Mouse (Mus musculus) telencephalon, adult 2 months (tissue): ENCODE data around the gene Ddc.
A peak's percentile ranks its signal among the peaks of the same experiment; 100 is the strongest.

ENCODE experiments used
- DNase-seq: peaks from one replicate; pipeline ENCODE4 v3.0.0-alpha.2; 2011; ENCODE audit warnings: low read depth, low spot score

Gene Ddc

DNA sequence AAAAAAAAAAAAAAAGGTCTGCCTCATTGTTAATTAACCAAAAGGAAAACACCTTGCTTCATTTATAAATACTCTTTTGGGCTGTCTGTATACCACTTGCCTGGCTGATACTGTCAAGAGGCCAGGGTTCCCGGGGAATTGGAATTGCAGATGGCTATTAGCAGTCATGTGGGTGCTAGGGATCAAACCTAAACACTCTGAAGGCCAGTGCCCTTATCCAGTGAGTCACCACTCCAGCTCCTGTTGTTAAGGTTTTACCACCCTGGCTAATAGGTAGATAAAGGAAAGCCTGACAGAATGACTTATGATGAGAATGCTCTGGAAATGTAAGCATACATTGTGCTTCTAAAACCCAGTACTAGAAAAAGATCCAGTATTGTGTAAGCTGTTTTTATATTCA, 103.3 kb downstream of the Ddc start:
- DNase-seq = no peak

DNA sequence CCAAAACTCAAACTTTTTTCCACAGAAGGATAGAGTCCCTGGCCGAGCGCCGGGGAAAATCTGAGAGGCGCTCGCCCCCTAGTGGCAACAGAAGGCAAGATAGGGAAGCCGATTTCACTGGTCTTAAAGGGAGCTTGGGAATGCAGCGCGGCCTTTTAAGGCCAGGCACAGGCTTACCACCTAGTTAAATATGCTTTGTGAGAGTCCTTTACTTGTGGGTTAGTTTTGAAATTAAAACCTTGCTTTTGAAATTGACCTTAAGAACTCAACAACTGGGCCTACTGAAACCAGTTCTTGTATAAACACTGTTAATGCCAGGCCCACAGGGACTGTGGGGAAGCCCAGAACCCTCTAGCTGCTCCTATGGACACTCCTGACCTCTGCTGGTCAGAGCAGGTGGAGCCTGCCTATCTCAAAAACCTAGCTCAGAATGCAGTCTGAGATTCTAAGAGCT, 109.4 kb downstream of the Ddc start:
- peak; percentile 33 for DNase-seq

DNA sequence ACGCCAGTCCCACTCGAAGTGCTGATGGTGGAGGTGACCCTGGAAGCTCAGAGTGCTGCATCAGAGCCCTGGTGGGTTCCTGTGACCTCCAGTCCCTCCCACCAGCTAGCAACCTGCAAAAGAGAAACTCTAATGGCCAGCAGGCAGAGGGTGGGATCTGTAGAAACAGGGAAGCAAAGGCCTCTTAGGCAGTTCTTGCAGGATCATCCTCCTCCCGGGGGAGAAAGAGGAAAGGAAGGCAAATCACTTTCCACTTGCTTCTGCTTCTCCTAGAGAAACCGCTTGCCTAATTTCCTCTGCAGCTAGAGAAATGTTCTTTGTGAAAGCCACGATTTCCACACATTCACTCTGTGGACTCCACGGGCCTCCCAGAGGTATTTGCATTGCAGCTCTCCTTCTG, 112.5 kb downstream of the Ddc start:
- DNase-seq = no peak

DNA sequence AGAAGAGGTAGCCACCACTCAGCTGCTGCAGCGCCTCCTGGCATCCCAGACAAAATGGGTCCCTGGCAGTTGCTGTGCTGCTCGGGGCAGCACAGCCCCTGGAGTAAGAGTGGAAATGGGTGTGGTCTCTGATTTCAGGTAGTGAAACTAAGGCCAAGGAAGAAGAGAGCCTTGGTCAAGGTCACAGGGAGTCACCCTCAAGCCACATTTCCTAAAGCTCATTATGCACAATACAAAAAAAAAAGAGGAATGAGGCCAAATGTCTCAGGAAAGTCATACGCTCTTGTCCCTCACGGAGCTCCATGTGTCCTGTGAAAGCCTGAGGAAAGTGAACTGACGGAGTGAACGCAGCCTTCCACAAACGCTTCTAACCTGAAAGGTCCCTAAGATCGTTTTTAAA, 116.2 kb downstream of the Ddc start:
- DNase-seq = no peak

DNA sequence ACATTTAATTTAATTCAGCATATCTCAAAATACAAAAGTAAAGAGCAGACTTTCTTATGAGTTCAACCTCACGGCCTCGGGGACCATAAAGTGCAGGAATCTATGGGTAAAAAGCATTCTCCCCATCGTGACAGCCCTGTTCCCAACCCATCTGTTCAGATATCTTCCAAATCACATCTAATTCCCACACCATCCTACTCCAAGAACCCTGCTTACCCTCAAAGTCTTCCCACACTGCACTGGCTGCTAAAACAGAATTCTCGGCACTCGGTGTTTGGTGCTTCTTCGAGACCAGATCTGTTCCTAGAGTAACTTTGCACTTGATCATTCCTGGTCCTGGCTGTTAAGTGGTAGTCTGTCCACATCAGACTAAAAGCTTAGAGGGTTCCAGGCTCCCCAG, 119.6 kb downstream of the Ddc start:
- DNase-seq = peak; percentile 16

DNA sequence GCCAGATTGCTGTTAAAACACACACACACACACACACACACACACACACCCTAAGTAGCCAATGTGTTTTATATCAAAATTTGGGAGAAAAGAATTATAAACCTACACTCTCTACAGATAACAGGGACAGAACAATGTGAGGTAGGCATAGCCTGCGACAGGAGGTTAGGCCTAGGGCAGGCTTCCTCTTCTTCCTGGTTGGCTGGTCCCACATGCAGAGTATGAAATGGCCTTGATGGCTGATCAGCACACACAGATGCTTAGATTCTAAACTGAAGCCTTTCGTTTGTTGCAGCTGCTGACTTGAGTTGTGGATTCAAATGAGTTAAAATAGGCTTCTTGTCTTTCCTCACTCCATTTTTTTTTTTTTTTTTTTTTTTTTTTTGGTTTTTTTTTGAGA, 120.1 kb downstream of the Ddc start:
- no peak for DNase-seq

DNA sequence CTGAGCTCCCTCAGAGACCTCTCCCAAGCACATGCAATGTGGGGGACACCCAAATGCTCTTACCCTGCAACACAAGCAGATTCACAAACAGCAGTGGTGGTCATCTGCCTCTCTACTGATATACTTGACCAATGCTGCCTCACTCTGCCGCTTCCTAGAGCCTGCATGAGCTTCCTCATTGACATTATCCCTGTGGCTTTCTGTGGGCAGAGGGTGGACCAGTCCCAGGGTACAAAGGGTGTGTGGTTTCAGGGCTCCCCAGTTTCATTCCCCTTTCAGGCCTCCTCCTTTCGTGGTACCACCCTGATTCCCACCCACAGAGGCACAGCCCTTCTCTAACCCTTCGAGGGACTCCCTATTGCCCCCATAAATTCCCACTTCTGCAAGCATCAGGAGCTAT, 120.7 kb downstream of the Ddc start:
- no peak for DNase-seq

DNA sequence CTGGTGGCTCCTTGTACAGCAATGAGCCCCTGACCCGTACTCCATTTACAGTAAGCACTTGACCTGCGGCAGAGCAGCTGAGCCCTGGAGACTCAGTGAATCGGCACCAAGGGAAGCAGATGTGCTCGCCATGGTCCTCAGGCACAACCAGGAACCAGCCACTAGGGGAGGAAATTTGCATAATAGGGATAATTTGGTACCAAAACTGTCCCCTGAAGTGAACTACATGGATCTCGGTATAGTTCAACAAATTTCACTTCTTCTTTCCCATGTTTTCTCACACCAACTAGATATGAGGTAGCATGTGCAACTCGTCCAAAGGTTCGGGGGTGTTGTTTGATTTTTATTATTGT, 121.1 kb downstream of the Ddc start:
- DNase-seq = no peak

DNA sequence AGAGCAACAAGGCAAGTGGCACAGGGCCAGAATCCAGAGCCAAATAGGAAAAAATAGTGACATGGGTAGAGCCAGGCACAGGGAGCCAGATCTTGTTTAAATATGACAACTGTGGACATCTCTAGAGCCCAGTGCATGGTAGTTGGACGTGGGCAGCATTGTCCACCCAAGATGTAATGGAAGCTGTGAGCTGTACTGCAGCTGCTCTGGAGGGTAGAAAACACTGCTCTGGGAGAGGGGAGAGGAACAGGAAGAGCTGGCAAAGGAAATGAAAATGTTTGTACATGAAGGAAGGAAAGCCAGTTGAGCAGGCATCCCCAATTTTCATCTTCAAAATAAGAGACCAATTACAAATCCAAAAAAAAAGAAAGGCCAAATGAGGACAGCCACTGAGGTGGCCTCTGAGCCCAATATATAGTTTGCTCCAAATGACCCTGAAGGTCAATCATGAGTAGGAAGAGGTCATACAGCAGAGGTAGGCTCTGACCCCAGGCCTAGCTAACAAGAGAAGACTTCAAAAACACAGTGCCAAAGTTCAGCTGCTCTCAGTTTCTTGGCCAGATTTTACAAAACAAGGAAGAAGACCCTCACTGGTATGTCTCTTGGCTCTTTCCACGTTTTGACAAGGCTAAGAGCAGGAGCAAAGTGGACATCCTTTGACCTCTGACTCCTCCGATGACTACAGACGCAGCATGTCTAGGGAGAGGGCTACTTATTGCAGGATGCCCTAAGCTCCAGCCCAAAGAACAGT, 121.7 kb downstream of the Ddc start:
- DNase-seq = no peak

DNA sequence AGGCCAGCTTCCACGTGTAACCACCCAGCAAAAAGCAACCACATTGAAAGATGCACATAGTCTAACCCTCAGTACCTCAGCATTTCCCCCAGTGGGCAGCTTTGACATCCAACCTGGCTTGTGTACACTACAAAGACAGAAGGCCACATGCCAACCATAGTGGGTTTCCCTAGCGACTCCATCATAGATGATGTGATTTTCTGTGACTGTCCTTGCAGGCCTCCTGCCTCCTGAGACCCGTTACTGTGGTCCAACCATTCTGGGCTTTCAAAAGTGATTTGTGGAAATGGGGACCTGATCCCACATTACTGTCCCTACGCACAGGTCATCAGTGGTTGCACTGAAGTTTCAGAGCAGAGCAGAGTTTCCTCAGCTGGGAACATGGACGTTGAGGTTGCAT, 123.1 kb downstream of the Ddc start:
- no peak for DNase-seq

DNA sequence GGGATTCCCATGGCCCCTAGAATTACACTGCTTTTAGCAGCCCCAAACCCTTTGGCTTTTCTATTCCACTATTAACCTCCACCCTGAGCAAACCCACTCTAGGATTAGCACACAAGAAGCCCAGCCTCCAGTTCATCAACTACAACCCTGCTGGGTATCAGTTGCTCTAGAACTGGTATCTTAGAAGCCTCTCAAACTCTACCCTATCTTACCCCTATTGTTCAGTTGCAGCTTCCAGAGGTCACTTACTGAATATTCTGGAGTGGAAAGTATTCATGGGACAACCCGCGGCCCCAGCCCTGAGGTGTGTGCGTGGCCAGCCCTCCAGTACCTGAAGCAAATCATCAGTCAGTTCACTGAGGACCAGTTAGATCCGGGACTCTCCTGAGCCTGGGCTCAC, 123.6 kb downstream of the Ddc start:
- DNase-seq = no peak

DNA sequence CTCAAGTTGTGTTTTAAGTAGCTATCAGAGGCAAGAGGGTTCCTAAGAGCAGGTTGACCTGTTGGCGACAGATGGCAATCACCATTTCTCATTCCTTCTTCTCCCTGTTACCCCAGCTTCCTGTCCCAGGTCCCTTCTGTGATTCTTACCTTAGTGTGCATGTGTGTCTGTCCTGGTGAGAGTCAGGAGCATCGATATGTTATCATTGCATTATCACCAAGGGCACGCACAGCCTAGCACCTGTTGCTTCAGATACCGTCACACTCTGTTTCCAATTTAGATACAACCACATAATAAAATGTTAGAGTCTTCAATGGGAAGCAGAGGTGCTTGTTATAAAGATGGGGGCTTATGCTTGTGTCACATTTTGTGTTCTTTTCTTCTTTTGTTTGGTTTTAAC, 125.7 kb downstream of the Ddc start:
- no peak for DNase-seq

DNA sequence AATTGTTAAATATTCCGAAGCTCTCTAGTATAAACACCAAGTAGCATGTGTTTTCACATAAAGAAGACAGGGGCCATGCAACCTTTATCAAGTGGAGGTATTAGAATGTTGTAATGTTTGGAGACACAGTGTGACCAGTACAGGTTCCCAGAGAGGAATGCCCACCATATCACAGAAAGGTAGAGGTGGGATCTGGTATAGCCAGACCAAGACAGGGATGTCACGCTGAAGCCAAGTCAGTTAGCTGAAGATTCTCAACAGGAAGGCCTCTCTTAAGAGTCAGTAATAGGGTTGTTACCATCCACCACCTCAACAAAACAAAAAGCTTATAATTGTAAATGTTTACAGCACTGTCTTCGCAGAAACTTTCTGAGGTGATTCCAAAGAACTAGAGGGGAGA, 127.3 kb downstream of the Ddc start:
- DNase-seq = no peak

DNA sequence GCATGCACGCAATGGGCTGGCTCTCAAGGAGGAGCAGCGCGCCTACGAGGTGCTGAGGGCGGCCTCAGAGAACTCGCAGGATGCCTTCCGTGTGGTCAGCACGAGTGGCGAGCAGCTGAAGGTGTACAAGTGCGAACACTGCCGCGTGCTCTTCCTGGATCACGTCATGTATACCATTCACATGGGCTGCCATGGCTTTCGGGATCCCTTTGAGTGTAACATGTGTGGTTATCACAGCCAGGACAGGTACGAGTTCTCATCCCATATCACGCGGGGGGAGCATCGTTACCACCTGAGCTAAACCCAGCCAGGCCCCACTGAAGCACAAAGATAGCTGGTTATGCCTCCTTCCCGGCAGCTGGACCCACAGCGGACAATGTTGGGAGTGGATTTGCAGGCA, 128.7 kb downstream of the Ddc start:
- DNase-seq = no peak

DNA sequence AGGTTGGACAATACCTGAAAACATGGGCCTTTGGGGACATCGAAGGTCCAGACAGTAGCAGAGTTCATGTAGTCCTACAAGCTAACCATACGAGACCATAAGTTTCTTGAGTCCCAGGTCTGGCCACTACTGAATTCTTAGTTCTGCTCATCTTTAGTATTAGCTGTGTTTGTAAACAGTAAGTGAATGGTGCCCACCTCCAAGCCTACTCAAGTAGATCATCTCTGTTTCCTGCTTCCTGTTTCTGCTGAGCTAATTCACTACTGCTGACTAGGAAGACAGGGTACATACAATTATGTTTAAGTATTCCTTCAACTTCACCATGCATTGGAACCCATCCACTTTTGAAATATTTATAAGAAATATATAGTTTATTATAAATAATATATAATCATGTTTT, 129.9 kb downstream of the Ddc start:
- no peak for DNase-seq

DNA sequence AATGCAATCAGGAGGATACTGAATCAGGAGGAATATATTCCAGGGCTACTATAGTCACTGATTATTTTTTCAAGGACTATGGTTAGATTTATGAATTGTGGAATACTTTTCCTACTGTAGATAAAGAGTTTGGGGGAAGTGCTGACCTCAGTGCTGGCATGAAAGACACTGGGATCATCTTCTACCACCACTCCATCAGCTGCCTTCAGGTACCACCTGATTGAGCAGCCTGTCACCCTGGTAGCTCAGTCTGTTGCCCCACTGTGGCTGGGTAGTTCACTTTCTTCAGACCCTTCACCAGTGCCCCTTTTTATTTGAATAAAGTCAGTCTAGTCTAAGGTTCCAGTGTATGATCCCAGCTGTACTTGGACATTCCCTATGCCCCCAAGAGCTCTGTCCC, 131.2 kb downstream of the Ddc start:
- no peak for DNase-seq

DNA sequence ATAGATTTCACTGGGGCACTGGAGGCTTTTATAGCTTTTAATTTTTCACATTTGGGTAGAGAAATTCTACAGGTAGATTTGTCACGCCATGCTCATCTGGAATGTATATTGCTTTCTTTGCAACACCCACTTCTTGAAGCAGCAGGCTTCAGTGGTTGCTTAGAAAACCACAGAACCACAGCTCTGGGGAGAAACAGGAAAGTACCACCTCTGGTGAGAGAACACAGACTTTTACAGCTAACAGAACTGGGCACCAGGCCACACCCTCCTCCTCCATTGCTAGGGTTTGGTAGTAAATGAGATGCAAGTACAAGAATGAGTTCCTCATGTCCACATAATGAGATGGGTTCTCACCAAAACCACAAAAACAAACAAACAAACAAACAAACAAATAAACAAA, 131.8 kb downstream of the Ddc start:
- DNase-seq = no peak

DNA sequence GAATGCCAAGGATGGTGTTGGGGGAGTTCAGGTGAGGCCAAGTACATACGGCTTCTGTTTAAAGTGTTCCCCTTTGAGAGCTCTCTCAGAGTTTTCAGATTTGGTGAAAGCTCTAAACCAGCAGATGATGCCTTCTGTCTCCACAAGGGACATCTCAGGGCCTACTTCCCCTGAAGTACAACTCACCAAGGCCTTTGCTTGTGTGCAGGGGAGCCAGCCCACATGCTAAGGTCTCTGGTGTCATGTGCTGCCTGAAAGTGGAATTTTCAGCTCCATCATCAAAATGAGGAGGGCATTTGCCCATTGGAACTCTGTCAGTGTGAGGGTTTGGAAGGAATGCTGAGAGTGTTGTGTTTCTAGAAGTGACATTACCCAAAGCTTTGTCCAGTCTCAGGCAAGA, 132.5 kb downstream of the Ddc start:
- DNase-seq = no peak
